Mouse (Mus musculus): Measurements from ENCODE around the gene Pkp1. TPM values are rescaled to one million over a fixed set of nuclear protein-coding genes. Genes with fewer than 3 reads are reported as not detected.

Gene Pkp1
- polyA plus RNA-seq, 1 experiment from 2014 or later: 0.67 TPM

- no peak for ATAC-seq (ENCODE audit: borderline replicate concordance, extremely low read depth, low FRiP score, low TSS enrichment)
- Histone ChIP-seq H3K27me3 (no peaks in the 10 kb centered on the region), H3K4me2 (no peak overlapping the region), H3K4me3 (no peak overlapping the region), H3K27ac (no peak overlapping the region), H3K36me3 (no peaks in the 10 kb centered on the region), H3K9ac (no peak overlapping the region), H3K4me1 (peaks cover 13% of the 10 kb centered on the region), H3K9me3 (no peaks in the 10 kb centered on the region)
- 83% methylated on average over 6 of the region's 6 CpGs for WGBS
These were observed 79.9 kb downstream of the Pkp1 start for GRCm38 (mm10) chr1:135839065-135839464.

DNA sequence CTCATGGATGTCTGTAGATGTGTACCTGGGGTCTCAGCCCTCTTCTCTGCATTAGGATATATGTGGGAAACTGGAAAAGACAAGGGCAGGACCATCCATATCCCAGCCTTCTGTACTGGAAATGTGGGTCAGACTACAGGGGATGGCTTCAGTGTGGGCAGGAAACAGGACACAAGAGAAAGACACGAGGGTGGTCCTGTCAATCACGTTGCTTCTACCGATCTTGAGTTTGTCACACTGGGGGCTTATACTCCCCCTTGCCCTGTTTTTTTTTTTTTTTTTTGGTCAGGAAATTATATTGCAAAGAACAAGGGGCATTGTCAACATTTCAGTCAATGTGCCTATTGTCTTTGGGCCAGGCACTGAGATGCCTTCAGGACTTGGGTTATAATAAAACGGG lies 80.4 kb downstream of the Pkp1 start:
- Histone ChIP-seq H3K27ac (no peak overlapping the region), H3K9me3 (no peaks in the 10 kb centered on the region), H3K4me3 (no peak overlapping the region), H3K4me2 (no peak overlapping the region), H3K4me1 (peaks cover 11% of the 10 kb centered on the region), H3K27me3 (no peaks in the 10 kb centered on the region), H3K36me3 (no peaks in the 10 kb centered on the region), H3K9ac (no peak overlapping the region)
- no peak for ATAC-seq (ENCODE audit: borderline replicate concordance, extremely low read depth, low FRiP score, low TSS enrichment)
- 59% methylated on average over 4 of the region's 4 CpGs for WGBS

DNA sequence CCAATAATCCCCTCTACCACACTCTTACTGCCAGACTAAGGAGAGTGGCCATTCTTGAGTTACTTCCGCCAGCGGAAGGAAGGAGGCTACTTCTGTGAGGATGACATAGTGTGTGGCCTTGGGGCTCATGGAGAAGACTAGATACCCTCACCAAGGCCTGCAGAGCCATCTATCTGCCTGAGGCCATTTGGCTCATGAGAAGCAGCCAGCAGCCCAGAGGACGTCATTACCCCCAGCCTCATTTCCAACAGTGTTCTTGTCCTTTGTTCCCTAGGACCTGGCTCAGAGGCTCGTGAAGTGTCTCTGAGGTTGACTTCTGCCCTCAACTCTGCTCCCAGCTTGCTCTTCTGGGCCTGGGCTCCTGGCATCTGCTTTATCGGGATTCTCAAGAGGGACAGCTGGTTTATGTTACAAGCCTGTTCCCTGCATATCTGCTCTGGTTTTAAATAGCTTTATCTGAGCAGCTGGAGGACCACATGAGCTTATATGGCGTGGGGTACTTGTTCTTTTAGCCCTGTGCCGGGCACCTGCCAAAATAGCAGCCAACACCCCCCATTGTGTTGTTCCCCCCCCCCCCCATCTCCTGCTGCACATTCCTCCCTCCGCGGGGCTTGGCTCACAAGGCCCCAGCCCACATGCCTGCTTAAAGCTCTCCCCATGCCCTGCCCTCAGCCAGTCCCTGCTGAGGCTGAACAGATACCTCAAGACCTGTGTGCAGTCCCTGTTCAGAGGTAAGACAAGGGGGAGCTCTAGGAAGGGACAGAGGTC lies 83.1 kb downstream of the Pkp1 start, which contains the start of gene Tnnt2:
Tnnt2 (plus strand) TSS at position 639 of the 768 bp plus-strand sequence.
- Histone ChIP-seq H3K4me1 (peaks cover 11% of the 10 kb centered on the region), H3K36me3 (no peaks in the 10 kb centered on the region), H3K27ac (0 out of 2 replicates have a peak within 1 kb of the TSS, but pooled peaks have one; percentile 22), H3K4me2 (no peak within 1 kb of the TSS), H3K27me3 (no peaks in the 10 kb centered on the region), H3K9ac (no peak within 1 kb of the TSS), H3K4me3 (no peak within 1 kb of the TSS), H3K9me3 (no peaks in the 10 kb centered on the region)
- WGBS: 27% methylated on average over 9 of the region's 9 CpGs
- ATAC-seq (ENCODE audit: borderline replicate concordance, extremely low read depth, low FRiP score, low TSS enrichment): peak; percentile 50; the same call in 1 of the 2 replicates

DNA sequence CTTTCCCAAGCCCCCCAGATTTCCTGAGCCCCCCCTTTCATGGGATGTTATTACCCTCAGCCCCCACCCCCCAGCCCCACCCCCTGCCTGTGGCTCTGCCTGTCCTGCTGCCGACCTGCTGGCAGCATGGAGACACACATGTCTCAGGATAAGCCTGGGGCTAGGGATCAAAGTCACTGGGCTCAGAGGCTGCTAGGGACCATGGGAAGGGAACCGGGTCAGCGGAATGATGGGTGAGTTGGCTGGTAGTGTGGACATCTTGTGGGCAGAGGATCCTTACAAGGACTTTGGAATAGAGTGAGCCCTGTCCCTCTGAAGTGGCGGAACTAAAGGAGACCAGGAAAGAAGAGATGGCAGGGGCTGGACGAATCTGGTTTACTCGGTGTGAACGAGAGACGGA lies 84.0 kb downstream of the Pkp1 start:
- Histone ChIP-seq H3K4me3 (no peak overlapping the region), H3K36me3 (no peaks in the 10 kb centered on the region), H3K27ac (no peak overlapping the region), H3K9ac (no peak overlapping the region), H3K9me3 (no peaks in the 10 kb centered on the region), H3K27me3 (no peaks in the 10 kb centered on the region), H3K4me1 (peaks cover 11% of the 10 kb centered on the region), H3K4me2 (no peak overlapping the region)
- 76% methylated on average over 8 of the region's 8 CpGs for WGBS
- no peak for ATAC-seq (ENCODE audit: borderline replicate concordance, extremely low read depth, low FRiP score, low TSS enrichment)

DNA sequence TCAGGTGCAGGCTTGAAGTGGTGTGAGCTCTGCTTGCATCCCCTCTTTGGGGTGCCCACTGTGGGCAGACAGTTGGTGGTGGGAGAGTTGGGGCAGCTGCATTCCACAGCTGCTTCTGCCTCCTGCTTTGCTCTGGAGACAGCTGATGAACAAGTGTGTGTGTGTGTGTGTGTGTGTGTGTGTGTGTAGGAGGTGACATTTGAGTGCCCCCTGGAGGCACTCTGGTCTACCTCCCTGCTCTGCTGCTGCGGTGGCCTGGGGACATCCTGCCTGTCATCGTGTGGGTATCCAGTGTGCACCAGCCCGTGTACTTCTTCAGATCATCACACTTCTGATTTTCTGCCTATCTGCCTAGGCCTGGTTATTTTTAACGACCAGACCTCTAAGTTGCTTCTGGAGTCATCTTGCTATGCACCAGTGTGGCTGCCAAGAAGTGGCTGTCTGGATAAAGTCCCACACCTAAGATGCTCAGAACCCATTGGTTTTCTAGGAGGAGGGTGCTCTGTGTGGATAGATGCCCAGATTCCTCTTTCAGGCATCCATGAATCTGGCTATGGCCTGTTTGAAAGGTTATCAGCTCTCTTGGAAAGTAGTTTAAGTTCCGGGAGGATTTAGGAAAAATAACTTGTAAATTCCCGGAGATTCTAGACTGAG lies 84.7 kb downstream of the Pkp1 start:
- WGBS: 66% methylated on average over 6 of the region's 6 CpGs
- Histone ChIP-seq H3K27ac (no peak overlapping the region), H3K9me3 (no peaks in the 10 kb centered on the region), H3K4me3 (no peak overlapping the region), H3K36me3 (no peaks in the 10 kb centered on the region), H3K9ac (no peak overlapping the region), H3K4me2 (no peak overlapping the region), H3K4me1 (peaks cover 11% of the 10 kb centered on the region), H3K27me3 (no peaks in the 10 kb centered on the region)
- ATAC-seq (ENCODE audit: borderline replicate concordance, extremely low read depth, low FRiP score, low TSS enrichment): no peak

GRCm38 (mm10) chr1:135828918-135829317 lies 90.1 kb downstream of the Pkp1 start:
- H3K9ac ChIP-seq: no peak overlapping the region
- no peak overlapping the region for H3K27ac ChIP-seq
- H3K4me2 ChIP-seq: no peak overlapping the region
- H3K9me3 ChIP-seq: no peaks in the 10 kb centered on the region
- H3K4me1 ChIP-seq: no peaks in the 10 kb centered on the region
- H3K4me3 ChIP-seq: no peak overlapping the region
- no peak for ATAC-seq (ENCODE audit: borderline replicate concordance, extremely low read depth, low FRiP score, low TSS enrichment)
- H3K36me3 ChIP-seq: no peaks in the 10 kb centered on the region
- 0% methylated on average over 1 of the region's 1 CpGs for WGBS
- H3K27me3 ChIP-seq: no peaks in the 10 kb centered on the region

DNA sequence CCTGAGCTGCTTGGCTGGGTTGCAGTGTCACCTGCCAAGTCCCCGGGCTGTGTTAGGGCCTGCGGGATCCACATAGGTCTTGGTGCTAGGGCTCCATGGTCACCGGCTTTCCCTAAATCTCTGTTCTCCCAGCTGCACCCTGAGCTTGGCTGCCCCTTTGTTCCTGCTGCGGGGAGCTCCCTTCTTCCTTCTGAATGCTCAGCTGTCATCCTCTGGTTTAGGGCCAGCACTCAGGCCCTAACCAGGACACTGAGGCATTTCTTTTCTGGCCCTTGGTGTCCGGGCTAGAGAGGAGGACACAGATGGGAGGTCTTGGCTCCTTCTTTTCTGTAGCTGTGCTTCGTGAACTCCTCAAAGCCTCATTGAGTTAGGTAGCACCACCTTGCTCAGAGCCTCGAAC lies 97.2 kb downstream of the Pkp1 start:
- no peak overlapping the region for H3K9ac ChIP-seq

More for the DNA sequence above, 97.2 kb downstream of the Pkp1 start:
- Histone ChIP-seq H3K27ac (no peak overlapping the region), H3K4me1 (peaks cover 29% of the 10 kb centered on the region), H3K4me3 (no peak overlapping the region), H3K36me3 (no peaks in the 10 kb centered on the region), H3K9me3 (no peaks in the 10 kb centered on the region), H3K27me3 (peaks cover 35% of the 10 kb centered on the region), H3K4me2 (no peak overlapping the region)
- 76% methylated on average over 7 of the region's 7 CpGs for WGBS
- ATAC-seq (ENCODE audit: borderline replicate concordance, extremely low read depth, low FRiP score, low TSS enrichment): no peak

Other genes starting within 250 kb of the Pkp1 start
- 275 and 280 TPM in 2 replicates for gene Csrp1, start 199.1 kb downstream of the Pkp1 start, polyA plus RNA-seq (2015; fragmentation: Nextera tagmentation; extraction: Ambion mirVana)
- 79.9 and 80.0 TPM in 2 replicates for gene Phlda3, start 153.1 kb downstream of the Pkp1 start, polyA plus RNA-seq (2015; fragmentation: Nextera tagmentation; extraction: Ambion mirVana)
- 97.5 and 117 TPM in 2 replicates for gene Tnni1, start 139.8 kb downstream of the Pkp1 start, polyA plus RNA-seq (2015; fragmentation: Nextera tagmentation; extraction: Ambion mirVana)
- 14.9 and 17.0 TPM in 2 replicates for gene Lad1, start 100.6 kb downstream of the Pkp1 start, polyA plus RNA-seq (2015; fragmentation: Nextera tagmentation; extraction: Ambion mirVana)
- gene Tnnt2, start 82.9 kb downstream of the Pkp1 start, polyA plus RNA-seq (2015; fragmentation: Nextera tagmentation; extraction: Ambion mirVana): 158 and 190 TPM in 2 replicates
- gene Igfn1, start 87.1 kb upstream of the Pkp1 start, polyA plus RNA-seq (2015; fragmentation: Nextera tagmentation; extraction: Ambion mirVana): not detected in 2 replicates
- gene Tmem9, start 88.9 kb upstream of the Pkp1 start, polyA plus RNA-seq (2015; fragmentation: Nextera tagmentation; extraction: Ambion mirVana): 153 and 162 TPM in 2 replicates
- not detected in 2 replicates for gene Ascl5, start 131.6 kb upstream of the Pkp1 start, polyA plus RNA-seq (2015; fragmentation: Nextera tagmentation; extraction: Ambion mirVana)
- gene Cacna1s, start 133.5 kb upstream of the Pkp1 start, polyA plus RNA-seq (2015; fragmentation: Nextera tagmentation; extraction: Ambion mirVana): 0.10 and 0.14 TPM in 2 replicates
- 3.5 and 4.1 TPM in 2 replicates for gene Kif21b, start 212.2 kb upstream of the Pkp1 start, polyA plus RNA-seq (2015; fragmentation: Nextera tagmentation; extraction: Ambion mirVana)